Mouse (Mus musculus) layer of hippocampus, adult 9-10 months (tissue): ENCODE measurements around the gene Srgap2.
"Not testable (repeated sequence)": the region's sequence is repeated elsewhere in the genome, so short reads cannot be mapped to it uniquely, and the experiment has no call there.

Source experiments
- DNase-seq: peaks from one replicate; pipeline ENCODE4 v3.0.0; 2022; ENCODE audit warnings: low spot score

Gene Srgap2

GRCm38 (mm10) chr1:131288938-131289337, 238.2 kb downstream of the Srgap2 start:
- no peak for DNase-seq

DNA sequence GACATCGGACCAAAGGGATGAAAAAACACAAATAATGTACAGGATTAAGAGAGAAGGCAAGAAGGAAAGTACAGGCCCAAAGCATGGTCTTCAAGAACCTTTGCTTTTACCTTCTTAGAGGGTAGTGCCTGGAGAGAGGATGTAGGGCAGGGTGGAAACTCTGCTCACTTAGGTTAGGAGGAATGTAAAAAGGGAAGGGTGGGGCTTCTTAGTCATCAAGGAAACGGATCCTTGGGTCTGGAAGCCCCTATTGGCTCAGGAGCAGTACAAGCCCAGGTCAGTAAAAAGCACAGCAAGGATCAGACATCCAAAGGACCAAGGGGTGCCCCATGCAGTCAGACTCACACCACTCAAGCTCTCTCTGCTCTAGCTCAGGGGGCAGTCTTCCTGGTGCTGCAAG, 239.9 kb downstream of the Srgap2 start:
- DNase-seq = no peak

- DNase-seq = no peak
Measured at GRCm38 (mm10) chr1:131286803-131287202, 240.3 kb downstream of the Srgap2 start.

- DNase-seq = no peak
Measured at GRCm38 (mm10) chr1:131284616-131285015, 242.5 kb downstream of the Srgap2 start.

DNA sequence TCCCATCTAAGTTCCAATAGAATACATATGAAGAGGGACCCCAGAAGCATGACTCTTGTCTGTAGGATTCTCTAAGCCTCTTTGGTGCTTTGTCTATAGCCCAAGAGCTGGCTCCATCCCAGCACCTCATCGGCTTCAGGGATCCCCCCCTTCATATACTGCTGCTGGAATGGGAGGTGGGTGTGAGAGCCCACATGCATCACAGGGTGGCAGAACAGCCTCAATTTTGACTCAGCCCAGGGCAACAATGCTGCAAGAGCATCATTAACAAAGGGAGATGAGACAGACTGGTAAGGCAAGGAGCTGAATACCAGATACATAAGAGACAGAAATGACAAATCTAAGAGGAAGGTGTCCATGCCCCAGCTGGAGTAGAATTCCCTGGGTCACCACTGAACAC, 243.0 kb downstream of the Srgap2 start:
- no peak for DNase-seq

DNA sequence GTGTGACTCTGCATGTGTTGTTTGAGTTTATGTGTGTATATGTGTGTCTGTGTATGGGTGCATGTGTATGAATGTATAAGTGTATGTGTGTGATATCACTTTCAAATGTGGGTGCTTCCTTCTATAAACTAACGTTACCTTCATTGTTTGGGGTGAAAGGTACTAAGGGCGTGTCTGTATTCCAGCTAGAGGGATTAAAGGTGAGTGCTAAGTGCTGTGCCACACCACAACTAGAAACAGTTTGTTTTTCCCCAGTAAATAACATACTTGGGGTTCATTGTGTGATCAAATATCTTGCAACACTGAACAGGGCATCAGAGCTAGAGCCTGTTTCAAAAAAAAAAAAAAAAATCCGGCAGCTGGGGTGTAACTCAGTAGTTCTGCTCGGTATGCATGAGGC, 245.4 kb downstream of the Srgap2 start:
- DNase-seq = no peak

DNA sequence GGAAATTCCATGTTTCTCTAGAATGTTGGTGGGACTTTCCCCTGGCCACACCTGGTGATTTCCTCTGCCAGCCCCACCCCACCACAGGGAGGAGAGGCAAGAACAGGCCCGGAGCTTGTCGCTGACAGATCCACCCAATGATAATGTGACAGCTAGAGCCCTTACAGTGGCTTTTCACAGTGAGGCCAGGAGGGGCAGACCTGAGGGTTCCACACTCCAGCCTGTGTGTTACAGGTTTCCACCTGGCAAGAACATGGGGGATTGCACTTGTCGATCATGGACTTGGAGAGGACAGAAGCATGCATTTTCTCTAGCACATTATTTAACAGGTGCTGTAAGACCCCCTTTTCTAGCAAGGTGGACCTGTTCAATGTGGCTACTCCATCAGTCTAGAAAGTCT, 246.9 kb downstream of the Srgap2 start:
- DNase-seq = no peak

GRCm38 (mm10) chr1:131279456-131279776, 247.7 kb downstream of the Srgap2 start, which contains the start of gene Ikbke:
TSS of gene Ikbke (minus strand) at chr1:131279606.
- no peak for DNase-seq

- no peak for DNase-seq
Measured at GRCm38 (mm10) chr1:131278606-131279455, 248.3 kb downstream of the Srgap2 start.

DNA sequence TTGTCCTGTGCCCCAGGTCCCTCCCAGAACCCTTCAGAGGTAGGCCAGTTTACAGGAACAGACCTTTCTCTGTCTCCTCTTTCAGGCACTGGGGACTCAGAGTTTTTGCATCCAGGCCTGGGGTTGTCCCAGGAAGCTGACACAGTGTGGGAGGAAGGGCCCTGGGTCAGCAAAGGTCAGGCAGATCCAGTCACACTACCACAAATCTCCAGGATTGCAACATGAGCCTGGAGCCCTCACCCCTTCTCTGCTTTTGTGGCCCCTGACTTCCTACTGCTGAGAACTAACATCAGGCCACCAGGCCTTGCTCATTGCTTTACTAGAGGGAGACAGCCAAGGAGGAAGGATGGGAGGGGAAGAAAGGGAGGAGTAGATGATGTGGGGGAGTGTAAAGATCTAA, 250.3 kb downstream of the Srgap2 start:
- DNase-seq = no peak

GRCm38 (mm10) chr1:131275577-131275976, 251.6 kb downstream of the Srgap2 start:
- DNase-seq = no peak

DNA sequence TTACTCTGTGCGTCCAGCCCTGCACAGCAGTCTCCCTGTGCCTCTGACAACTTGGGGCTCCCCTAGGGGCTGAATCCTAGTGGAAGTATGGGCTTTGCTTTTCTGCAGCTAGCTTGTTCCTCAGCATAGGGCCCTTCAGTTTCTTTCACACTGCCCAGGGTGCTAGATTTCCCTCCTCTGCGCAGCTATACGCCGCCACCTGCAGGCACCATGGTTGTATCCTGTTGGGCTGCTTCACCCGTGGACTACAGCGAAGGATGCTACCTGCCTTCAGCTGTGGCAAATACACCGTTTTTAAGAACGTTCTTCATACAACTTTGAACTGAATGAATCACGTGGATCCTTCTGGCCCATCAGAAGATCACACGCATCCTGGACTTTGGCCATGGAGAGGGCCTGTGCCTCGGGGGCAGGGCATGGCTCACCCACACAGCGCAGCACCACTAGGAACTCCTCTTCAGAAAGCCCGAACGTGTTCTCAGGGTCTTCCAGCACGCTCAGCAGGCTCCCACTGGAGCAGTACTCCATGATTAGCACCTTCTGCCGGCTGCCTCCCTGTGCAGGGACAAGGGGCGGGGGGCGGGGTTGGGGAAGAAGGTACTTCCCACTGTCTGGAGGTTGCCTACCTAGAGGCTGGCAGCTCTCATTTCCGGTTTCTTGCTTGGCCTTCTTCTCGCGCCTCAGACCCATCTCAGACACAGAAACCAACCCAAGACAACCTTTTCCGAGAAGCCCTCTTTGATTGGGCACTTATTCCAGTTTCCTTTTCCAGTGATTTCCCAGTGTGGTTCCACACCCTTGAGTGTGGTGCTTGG, 252.2 kb downstream of the Srgap2 start:
- no peak for DNase-seq

GRCm38 (mm10) chr1:131269797-131270578, 257.2 kb downstream of the Srgap2 start:
- peak; percentile 61 for DNase-seq

- no peak for DNase-seq
Measured at GRCm38 (mm10) chr1:131268776-131269175, 258.4 kb downstream of the Srgap2 start.

GRCm38 (mm10) chr1:131263905-131264304, 263.2 kb downstream of the Srgap2 start:
- no peak for DNase-seq

GRCm38 (mm10) chr1:131260309-131260656, 266.9 kb downstream of the Srgap2 start:
- DNase-seq = no peak

- no peak for DNase-seq
Measured at GRCm38 (mm10) chr1:131259632-131260308, 267.4 kb downstream of the Srgap2 start.

DNA sequence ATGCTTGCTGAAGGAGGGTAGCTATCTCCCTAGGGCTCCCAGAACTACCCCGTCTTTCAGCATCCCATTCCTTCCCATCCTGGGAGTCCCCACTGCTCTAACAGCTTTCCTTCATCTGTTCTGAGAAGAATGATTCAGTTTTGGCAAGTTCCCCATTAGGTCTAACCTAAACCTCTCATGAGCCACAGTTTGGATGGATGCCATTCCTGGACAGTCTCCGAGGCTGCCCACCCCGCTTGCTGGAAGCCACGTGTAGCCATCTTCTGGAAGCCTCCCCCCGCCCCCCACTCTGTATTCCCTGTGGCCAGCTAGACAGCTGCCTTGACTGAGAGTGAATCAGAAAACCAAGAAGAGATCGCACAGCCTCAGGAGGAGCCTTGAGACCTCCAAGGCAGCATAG, 269.9 kb downstream of the Srgap2 start:
- no peak for DNase-seq

- DNase-seq = not testable (repeated sequence)
Measured at GRCm38 (mm10) chr1:131252516-131253250, 274.5 kb downstream of the Srgap2 start.

DNA sequence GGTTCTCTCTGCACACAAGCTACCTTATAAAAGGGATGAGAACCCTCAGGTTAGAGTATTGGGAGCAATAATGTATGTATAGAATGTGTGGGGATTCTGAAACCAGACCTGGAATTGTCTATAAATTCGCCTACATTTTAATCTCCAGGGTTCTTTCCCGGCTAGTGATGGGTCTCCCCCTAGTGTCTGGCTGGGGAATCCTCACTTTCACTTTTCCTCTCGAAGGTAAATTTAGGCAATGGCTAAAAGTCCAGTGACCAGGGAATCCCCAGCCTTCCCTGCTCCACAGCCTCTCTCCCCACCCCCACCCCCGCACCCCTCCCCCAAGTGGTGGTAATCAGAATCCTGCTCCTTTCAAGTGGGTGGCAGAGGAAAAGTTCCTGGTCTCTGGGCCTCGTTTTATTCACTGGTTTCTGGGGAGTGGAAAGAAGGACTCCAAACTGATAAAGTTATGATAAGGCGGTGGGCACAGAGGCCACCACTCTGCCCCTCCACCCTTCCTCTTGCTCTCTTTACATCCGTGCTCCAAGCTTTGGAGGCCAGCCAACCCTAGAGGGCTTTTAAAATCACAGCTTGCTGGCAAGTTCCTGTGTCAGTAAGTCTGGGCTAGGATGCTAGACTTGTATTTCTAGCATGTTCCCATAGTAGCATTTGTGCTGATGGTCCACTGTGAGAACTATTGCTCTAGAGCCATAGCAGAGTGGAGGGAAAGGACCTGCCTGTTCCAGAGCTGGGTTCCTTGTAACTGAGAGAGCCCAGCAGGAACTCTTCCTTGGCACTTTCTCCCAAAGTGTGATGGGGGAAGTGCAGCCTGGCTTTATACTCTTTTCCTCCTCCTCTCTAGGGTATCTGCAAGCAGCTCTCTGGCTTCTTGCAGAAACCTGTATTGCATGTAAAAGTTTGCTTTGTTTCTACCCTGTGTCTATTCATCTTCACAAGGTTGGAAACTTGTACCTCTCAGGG, 280.4 kb downstream of the Srgap2 start:
- DNase-seq = peak; percentile 46
